Mouse (Mus musculus): ENCODE results near the gene Calcr.
A peak's percentile ranks its signal among the peaks of the same experiment; 100 is the strongest.
"Not testable (repeated sequence)": the region's sequence is repeated elsewhere in the genome, so short reads cannot be mapped to it uniquely, and the experiment has no call there.

The Calcr gene

DNA sequence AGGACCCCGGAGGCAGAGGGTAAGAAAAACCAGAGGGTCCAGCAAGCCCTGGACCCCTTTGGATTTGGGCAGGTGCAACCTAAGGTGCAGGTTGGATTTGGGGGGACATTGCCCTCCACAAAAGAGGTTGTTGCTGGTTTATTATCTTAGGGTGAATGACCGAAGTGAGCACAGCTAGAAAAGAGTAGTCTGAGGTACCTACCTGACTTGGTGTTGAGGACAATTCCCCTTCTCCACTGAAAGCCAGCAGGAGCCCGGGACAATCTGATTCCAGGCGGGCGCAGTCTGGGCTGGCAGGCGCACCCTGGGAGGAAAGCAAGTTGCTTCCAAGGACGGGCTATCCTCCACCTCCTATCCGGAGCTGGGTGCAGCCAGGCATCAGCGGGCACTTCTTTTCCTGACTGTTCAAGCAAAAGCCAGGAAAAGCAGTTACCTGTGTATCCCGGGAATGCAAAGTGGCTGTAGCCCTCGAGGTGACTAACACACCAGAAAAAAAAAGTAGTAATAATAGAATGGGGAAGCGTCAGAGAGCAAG, at the start of gene Calcr:
Calcr (minus strand) TSS at position 485 of the 535 bp plus-strand sequence.
- DNase-seq (ENCODE audit: low spot score) = no peak

DNA sequence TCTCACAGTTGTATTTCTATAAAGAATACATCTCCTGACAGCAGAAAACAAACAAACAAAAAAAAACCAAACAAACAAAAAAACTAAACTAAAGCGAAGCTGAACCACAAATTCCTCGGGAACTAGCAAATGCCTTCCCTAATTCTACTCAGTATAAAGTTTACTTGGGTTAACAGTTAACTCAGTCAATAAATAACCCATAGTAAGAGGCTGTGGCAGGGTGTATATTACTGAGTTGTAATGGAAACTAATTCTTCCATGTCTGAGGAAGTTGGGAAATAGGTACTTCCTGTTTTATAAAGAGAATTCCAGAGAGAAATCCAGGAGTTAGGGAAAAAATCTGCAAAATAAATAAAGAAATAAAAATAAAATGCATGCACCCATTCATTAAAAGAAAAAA, 3.0 kb upstream of the Calcr start:
- DNase-seq (ENCODE audit: low spot score) = no peak

DNA sequence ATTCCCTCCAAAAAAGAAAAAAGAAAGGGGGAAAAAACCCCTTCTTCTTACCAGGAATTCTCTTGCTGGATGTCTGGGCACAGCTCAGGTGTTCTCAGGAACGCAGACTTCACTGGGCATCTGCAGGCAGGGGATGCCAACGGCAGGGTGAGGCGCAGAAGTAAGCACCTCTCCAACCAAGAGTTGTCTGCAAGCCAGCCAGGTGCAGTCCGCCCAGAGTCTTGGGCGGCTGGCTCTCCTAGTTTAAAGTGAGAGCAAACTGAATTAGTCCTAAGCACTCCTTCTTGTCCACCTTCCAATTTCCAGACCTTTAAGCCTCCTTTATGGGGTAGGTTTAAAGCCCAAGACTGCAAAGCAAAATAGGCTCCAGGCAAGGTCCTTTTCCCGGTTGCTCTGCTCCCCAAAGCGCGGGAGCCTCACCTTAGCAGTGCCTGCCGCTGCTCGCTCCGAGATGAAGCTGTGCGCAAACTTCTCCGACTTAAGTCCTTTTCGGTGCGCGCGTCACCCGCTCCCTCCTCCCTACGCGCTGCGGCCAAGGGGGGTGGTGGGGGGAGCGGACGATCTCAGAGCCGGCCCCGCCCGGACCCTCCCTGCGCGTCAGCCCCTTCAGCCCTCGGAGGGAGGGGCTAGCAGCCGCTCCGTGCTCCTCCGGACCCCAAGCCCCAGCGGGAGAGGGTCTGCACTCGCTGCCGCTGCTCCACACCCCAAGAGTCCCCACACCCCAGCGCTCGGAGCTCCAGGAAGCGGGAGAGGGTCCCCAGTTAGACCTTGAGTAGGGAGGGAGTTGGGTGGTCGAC, 1.1 kb downstream of the Calcr start:
- no peak for DNase-seq (ENCODE audit: low spot score)

DNA sequence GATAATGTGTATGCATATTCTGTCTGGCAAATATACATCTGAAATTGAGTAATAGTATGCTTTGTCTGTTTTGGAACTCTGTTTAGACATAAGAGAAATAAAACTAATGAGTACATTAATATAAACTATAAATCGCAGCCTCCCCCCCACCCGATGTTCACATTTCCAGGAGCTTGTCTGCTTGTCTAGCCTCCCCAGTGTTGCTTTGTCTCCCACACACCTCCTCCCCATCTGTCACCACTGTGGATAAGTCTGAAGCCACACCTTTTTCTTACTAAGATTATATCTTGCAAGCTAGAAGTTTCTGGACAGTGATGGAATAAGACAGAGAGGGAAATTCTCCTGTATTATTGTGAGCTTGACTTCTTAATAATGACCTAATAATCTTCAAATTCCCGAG, 12.9 kb downstream of the Calcr start:
- DNase-seq (ENCODE audit: low spot score) = no peak

DNA sequence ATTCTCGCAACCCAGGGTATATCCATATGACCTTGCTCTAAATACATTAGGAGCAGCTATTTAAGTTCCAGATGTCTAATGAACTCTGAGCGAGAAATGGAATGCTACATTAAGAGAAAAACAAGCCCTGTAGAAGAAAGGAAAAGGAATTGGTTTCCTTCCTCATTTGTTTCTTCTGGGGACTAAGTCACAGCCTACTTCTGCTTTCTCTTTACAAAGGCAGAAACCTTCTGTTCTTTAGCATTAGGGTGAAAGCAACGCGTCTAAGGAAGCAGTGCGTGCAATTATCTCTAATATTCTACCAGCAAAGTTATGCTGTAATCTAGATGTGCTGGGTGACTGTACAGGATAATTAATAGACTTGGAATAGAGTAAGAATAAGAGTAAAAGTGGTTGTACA, 14.9 kb downstream of the Calcr start:
- DNase-seq (ENCODE audit: low spot score) = no peak

DNA sequence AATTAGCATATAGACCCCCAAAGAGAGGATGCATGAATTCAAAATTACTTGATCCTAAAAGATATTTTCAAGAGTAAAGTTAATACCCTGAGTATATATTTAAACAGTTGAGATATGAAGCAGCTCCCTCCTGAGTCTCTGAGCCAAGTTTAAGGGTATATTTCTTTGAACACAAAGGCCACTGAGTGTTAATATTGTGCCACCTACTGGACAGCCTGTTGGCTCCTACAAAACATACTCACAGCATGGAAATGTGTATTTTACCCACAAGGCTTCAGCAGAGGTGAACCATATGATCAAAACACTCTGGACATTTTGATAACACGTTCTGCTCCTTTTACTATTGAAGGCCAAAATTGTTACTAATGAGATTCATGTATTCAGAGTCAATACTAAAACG, 19.0 kb downstream of the Calcr start:
- no peak for DNase-seq (ENCODE audit: low spot score)

DNA sequence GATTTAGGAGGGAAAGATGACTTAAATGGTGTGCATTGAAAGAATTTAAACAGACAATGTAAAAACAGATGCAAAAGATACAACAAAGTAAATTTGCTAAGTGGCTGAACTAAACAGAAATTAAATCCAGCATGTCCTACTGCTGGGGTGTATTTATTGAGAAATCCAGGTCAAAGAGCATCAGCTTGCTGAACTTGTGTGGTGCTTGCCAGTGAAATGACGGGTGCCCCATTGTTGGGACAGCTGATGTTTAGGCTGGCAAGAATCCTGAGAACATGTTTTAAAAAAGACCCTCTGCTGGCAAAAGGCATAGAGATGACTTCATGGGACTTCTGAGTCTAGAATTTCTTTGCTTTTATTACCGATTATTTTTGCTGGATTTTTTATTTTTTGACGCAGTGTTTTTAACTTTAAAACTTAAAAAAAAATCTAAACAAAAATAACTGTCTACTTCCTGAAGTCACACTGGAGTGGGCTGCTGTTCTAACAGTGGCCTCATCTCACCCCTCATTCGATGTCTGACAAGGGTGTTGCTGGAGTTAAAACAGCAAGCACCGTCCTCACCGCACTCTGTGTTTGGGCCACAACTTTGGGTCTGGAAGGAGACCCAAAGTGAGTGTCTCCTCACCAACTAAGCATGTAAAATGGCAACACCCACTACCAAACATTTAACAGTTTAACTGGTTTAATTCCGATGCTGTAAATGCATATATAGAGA, 22.4 kb downstream of the Calcr start:
- DNase-seq (ENCODE audit: low spot score) = no peak

DNA sequence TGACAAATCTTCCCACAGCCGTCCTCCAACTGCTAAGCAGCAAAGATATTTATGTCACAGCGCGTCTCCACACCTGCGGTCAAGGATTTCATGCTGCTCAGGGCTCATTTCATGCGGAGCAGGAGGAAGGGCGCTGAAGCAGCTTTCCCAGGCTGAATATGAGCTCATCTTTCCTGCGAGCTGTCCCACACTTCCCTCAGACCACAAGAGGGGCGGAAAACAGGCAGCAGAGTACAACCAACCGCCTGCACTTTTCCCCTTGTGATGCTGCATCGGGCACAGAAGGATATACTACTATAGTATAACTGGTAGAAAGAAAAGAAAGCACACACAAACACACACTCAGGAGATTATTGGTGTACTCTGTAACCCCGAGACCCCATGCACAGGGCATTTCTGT, 23.2 kb downstream of the Calcr start:
- DNase-seq (ENCODE audit: low spot score) = no peak

DNA sequence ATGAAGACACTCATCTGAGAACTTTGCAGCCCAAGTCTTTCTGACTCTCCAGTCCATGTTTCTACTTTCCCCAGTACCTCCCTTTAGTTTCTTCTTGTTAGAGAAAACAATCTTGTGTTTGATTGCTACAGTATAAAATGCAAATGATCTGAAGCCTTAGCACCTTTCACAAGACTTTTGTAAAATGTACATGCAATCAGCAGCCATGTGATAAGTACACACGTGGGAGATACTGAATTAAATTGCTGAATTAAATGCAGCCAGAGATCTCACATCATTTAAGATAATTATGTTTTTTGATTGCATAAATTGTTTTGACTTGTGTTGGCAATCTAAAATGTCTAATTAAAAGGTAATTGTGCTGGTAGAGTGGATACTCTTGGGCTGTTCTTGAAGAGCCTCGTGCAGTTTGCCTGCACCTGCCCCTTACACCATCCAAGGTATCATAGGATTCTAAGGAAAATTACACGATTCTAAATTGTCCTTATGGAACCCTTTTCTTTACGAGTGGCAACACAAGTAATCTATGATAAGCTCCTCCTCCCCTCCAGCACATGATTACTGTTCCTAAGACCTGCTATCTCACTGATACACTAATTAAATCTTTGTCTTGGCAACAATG, 34.2 kb downstream of the Calcr start:
- DNase-seq (ENCODE audit: low spot score) = no peak

DNA sequence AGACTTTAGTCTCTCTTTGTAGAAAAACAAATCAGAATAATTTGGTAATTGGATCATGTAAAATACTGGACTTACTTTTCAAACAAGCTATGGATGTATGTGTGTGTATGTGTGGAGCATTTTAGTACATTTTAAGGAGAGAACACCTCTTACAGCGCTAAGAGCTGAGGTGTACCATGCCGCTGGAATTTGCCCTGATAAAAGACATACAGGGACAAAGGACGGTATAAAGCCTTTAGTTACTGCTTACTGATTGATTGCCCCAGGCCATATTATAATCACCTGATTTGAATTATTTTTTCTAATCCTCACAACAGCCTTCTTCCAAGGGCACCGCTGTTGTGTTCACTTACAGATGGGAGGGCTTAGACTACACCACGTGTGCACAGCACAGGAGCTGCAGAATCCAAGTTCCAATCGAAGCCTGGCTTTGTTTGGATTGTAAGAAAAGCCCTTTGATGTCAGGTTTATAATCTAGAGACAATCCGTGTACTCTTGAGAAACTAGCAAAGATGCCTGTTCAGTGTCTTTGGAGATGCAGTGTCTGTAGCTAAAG, 76.3 kb downstream of the Calcr start:
- no peak for DNase-seq (ENCODE audit: low spot score)

DNA sequence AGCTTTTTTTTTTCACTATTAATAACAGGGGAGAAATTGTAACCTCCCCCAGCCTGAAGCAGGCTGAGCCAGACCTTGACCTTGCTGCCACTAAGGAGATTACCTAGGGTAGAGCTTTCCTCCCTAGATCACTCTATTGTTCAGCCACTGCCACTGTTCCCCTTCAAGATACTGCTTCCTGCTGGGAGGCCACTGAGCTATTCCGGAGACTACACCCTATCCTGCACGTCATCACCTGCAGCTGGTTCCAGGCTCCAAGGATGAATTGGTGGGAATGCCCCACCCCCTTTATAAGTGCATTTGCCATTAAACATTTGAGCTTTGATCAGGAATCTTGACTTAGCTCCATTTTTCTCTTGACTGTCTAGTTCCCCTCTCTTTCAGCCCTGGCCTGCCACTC, 86.2 kb downstream of the Calcr start:
- DNase-seq (ENCODE audit: low spot score) = not testable (repeated sequence)

DNA sequence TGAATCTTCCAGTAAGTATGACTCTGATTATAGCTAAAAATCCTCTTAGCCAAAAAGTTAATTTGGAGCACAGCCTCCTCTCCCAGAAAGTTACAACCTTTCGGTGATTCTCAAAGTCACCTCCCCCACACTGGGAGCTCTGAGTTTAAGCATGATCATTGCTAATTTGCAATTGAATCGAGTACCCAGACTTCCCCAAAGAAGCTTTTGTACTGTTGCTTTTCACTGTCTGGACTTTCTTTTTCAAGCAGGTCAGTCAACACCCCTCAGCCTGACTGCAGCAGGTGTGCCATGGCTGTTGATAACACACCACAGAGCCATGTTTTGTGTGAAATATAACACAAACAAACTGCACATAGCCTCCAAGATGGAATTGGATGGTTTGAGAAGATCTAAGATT, 86.7 kb downstream of the Calcr start:
- no peak for DNase-seq (ENCODE audit: low spot score)

DNA sequence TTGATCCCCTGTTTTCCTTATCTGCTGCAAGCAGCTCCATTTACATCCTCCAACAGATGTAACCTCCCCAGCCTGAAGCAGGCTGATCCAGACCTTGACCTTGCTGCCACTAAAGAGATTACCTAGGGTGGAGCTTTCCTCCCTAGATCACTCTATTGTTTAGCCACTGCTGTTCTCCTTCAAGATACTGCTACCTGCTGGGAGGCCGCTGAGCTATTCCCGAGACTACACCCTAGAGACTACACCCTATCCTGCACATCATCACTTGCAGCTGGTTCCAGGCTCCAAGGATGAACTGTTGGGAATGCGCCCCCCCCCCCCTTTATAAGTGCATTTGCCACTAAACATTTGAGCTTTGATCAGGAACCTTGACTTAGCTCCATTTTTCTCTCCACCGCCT, 92.6 kb downstream of the Calcr start:
- not testable (repeated sequence) for DNase-seq (ENCODE audit: low spot score)

DNA sequence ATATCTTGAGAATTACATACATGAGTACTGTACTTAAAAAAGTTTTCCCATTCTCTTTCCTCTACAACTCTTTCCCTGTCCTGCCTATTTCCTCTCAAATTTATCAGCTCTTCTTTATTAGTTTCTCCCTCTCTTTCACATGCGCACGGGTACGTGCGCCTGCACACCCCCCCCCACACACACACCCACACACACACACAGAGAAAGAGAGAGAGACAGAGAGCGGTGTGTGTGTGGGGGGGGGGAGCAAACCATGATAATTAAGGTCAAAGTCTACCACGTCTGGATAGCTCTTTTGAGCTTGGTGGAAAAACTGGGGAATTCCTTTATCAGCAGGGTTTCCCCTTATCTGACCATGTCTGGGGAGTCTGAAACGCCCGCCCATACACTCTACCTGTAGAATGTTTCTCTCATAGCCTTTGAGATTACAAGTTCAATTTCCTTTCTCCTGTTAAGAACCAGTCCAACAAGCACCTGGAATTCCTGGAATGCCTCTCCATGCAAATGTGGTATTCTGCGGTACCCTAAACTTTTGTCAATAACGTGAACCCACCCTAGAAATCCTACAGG, 100.3 kb downstream of the Calcr start:
- DNase-seq (ENCODE audit: low spot score) = no peak

DNA sequence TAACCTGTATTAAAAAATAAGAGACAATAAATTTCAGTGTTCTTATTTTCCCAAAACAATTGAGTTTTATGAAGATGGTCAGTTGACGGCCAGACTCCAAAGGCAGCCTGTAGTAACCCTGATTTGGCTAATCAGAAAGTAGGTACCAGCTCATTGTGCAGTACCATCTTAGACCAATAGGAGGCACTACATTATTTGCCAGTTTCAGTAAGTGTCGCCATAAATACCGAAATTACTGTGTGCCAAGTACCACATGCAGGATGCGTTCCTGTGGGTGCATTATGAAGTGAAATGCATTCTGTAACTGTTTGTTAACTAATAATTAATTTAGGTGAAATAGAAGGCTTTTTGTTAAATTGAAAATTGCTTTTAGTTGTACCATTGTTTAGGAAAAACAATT, 106.1 kb downstream of the Calcr start:
- peak; percentile 0 for DNase-seq (ENCODE audit: low spot score)

Measured in c-Kit-positive CD71-positive TER-119-positive erythroid progenitor cells, embryonic 14.5 days (primary cell).